Mouse (Mus musculus): ENCODE results near the gene Olfr449.

Olfr449 gene

DNA sequence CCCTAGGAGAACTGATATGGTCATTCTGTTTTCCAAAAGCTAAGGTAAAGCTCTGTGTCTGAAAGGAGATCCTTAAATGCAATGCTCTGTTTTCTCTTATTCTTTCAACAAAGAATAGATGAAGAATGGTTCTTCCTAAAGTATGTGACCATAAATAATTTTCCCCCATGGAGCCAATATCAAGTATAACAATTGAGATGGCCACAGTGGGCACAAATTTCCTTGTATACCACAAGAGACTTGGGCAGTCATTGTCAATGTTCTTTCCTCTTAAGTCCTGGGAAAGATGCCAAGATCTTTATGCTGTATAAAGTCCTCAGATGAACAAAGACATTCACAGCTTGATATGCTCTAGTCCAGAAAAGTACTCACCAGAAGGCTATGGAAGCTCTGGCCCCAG is at the start of gene Olfr449:
Gene Olfr449 (plus strand): TSS at position 301 of the 400 bp plus-strand sequence.
- in situ Hi-C loops (cut with MboI, MseI): no loop called here

DNA sequence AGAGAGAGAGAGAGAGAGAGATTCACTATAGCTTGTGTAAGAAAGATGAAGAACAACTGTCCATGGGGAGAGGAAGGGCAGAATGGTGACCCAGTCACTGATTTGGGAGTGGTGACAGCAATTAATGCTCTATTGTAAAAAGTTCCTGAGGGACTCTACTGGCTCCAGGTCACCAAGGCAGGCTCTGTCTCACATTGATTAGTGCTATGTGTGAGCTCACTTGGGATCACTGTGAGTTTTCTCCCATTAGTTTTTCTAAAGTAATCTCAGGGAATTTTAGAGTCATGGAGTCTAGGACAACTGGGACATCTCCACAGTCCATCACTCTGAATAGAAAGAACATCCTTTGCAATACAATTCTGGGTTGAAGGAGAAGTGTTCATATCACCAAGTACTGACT is 49.4 kb upstream of the Olfr449 start, which contains the start of gene Olfr452:
Gene Olfr452 (plus strand): TSS at position 301 of the 400 bp plus-strand sequence.
- in situ Hi-C loops (cut with MboI, MseI): no loop called here

DNA sequence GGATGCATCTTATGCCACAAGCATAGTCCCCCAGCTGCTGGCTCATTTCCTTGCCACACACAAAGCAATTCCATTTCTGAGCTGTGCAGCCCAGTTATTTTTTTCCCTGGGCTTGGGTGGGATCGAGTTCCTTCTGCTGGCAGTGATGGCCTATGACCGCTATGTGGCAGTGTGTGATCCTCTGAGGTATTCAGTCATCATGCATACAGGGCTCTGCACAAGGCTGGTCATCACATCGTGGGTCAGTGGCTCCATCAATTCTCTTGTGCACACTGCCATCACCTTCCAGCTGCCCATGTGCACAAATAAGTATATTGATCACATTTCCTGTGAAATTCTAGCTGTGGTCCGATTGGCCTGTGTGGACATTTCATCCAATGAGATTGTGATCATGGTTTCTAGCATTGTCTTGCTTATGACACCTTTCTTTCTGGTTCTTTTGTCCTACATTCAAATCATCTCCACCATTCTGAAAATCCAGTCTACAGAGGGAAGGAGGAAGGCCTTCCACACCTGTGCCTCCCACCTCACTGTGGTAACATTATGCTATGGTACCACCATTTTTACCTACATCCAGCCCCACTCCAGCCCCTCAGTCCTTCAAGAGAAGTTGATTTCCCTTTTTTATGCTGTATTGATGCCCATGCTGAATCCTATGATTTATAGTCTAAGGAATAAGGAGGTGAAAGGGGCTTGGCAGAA is 43.8 kb upstream of the Olfr449 start:
- in situ Hi-C loops (cut with MboI, MseI): no loop called here

DNA sequence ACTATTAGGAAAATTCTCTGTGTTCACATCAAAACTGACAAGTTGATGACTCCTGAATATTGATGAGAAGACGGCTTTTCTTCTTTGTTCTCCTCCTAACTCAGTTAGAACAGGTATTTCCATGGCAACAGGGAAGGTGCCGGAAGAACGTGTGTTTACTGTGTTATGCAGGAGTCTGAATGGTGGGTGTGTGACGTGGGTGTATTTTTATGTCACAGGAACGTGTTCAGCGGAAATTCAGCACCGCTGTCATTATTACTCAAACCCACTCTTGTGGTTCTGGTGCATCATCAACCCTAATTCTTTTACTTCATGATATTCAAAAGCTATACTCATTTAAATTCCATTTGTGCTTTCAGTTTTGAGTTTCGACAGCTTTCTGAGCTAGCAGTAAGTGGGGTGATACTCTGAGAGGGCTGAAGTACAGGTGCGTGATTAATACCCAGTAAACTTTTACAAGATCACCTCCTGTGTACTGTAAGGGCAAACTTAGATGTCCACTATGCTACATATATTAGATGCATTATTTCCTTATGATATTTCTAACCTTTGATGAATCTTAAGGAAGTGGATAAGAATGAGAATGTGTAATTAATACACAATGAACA is 43.1 kb upstream of the Olfr449 start:
- in situ Hi-C loops (cut with MboI, MseI): no loop called here

DNA sequence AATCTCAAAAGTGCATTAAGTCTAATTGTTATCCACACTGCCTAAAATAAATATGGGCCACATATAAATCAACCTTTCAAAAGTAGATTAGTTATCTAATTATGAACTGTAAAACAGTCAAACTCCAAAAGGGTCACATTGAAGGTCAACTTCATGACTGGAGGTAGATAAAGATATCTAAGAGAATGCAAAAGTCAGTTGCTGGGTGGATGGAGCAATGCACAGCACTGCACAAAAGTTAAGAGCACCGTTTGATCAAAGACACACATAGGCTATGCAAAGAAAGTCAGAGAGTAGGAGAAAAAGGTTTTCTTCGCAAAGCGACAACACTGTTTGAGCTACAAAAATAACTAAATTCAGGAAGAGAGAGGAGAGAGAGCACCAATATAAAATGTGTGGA is 39.2 kb upstream of the Olfr449 start:
- in situ Hi-C loops (cut with MboI, MseI): no loop called here

DNA sequence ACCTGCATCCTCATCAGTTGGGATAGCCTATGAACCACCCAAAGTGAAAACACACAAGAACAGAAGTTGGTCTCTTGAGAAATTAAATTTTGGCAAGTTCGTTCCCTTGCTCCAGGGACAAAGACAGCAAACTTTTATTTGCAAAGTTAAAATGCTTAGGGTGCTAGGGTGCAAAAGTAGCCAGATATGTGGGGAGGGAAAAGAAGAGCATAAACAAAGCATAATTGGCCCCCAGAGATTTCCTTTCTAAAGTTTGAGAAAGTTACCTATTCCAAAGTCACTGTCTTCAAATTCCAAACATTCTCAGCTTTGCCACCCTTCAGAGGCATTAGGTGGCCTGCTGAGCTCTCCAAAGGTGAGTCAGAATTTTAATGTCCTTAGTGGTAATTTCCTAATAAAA is 22.5 kb upstream of the Olfr449 start, which contains the start of gene Olfr450:
Gene Olfr450 (plus strand): TSS at position 301 of the 400 bp plus-strand sequence.
- in situ Hi-C loops (cut with MboI, MseI): no loop called here

DNA sequence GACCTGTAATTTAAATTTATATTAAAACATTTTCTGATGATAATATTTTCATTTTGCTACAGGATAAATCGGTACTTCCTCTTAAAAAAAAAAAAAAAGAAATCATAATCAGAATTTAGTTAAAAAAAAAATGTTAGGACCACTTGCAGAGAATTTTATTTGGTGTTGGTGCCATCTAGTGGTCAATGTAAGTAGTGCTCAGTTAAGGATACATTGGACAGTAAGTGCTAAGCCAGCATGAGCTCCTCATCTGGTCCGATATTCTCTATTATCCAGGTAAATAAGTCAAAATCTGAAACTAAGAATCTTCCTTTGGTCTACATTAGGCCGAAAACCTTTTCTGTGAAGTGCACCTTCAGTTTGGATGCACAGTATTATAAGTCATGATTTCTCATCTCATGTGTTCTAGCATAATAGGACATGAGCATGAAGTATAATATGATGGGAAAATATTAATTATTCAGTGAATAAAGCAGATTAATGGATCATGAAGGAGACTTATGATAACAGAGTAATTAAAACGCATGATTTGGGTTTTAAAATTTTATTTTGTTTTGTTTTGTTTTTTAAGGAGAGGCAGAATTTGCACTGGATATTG is 26.1 kb downstream of the Olfr449 start:
- in situ Hi-C loops (cut with MboI, MseI): no loop called here

DNA sequence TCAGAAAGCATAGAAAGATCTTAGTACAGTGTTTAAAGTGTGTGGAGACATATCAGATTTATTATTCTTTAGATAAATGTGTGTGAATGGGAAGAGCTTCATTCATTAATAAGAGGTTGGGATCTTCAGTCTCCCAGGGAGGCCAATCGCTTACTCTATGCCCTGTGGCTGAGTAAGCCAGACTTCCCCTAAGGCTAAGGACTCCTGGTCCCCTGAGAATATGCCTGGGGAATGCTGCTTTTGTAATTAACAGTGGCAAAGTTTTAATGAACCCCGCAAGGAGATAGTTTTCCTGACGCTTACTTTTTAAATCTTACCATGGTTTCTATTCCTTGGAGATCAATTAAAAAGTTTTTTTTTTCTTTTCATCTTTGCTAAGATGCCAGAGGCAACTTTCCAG is 35.5 kb downstream of the Olfr449 start:
- in situ Hi-C loops (cut with MboI, MseI): no loop called here

DNA sequence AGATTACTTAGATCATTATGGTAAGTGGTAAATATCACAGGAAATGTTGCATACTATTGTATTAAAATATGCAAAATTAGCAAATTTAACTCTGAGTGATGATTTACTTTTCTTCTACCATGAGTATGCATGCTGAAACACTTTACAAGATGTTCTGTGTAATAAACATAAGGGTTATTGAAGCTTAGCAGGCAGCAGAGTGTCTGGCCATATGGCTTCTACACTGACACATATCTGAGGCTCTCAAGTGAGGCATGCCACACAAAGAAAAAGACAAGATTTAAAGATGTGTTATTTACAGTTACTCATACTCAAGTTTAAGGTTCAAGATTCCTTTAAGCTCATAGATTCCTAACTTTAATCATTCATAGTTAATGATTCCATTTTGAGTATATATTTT is 42.1 kb downstream of the Olfr449 start:
- in situ Hi-C loops (cut with MboI, MseI): no loop called here

All from regulatory T cell (primary cell).